Mouse (Mus musculus) kidney, adult 2 months (tissue): ENCODE measurements around the gene Usp30.

Experiments
- CTCF ChIP-seq: fragments of 200-500 bp; conservative IDR thresholded peaks from 2 replicates; pipeline ENCODE4 v1.5.1; 2011; ENCODE audit warnings: low read depth, mild to moderate bottlenecking, control low read depth, low read length, moderate library complexity, mixed read lengths; ENCODE audit not compliant: insufficient read depth, insufficient read length
- POLR2A ChIP-seq: fragments of 200-500 bp; IDR thresholded peaks from one replicate; pipeline ENCODE4 v1.6.1; 2011; ENCODE audit warnings: low read depth, low read length, control low read depth

- TF ChIP-seq CTCF: no peak
- TF ChIP-seq POLR2A: no peak
Observed at GRCm38 (mm10) chr5:114173877-114174581, 108.8 kb downstream of the Usp30 start.
